Mouse (Mus musculus) stomach, postnatal 0 days (tissue): Measurements from ENCODE around the gene Hexb. TPM values are rescaled to one million over a fixed set of nuclear protein-coding genes. Genes with fewer than 3 reads are reported as not detected.

Experiments
- ATAC-seq: fragments of 200-750 bp; cut with Nextera tagmentation; 2 replicates; pipeline ENCODE4 v1.8.0; 2017; ENCODE audit not compliant: low FRiP score, low TSS enrichment
- DNase-seq: peaks from one replicate; pipeline ENCODE4 v3.0.0-alpha.2; 2016; ENCODE audit warnings: low spot score
- H3K27ac ChIP-seq: fragments of 300-500 bp; sonication (generic); replicated peaks from 2 replicates; pipeline ENCODE4 v1.5.1; 2014; ENCODE audit warnings: mild to moderate bottlenecking, control low read depth
- H3K27me3 ChIP-seq: fragments of 300-500 bp; sonication (generic); 2 replicates; pipeline ENCODE4 v1.6.1; 2014; ENCODE audit warnings: low read length; ENCODE audit not compliant: control insufficient read depth, insufficient read depth
- H3K36me3 ChIP-seq: fragments of 300-500 bp; sonication (generic); 2 replicates; pipeline ENCODE4 v1.6.1; 2014; ENCODE audit warnings: low read length, mixed read lengths; ENCODE audit not compliant: control insufficient read depth, insufficient read depth
- H3K4me1 ChIP-seq: fragments of 300-500 bp; sonication (generic); replicated peaks from 2 replicates; pipeline ENCODE4 v1.6.1; 2014; ENCODE audit warnings: antibody characterized with exemption; ENCODE audit not compliant: control insufficient read depth, insufficient read depth
- H3K4me2 ChIP-seq: fragments of 300-500 bp; sonication (generic); replicated peaks from 2 replicates; pipeline ENCODE4 v1.6.1; 2014; ENCODE audit warnings: low read depth, mild to moderate bottlenecking, control low read depth, moderate library complexity
- H3K4me3 ChIP-seq: fragments of 300-500 bp; sonication (generic); 2 replicates; pipeline ENCODE4 v1.5.1; 2014; ENCODE audit warnings: low read depth, low read length, control low read depth
- H3K9ac ChIP-seq: fragments of 300-500 bp; sonication (generic); 2 replicates; pipeline ENCODE4 v1.6.1; 2014; ENCODE audit warnings: mild to moderate bottlenecking, low read length, control low read depth, mixed read lengths
- H3K9me3 ChIP-seq: fragments of 300-500 bp; sonication (generic); 2 replicates; pipeline ENCODE4 v1.6.1; 2016; ENCODE audit warnings: low read length; ENCODE audit not compliant: control insufficient read depth
- CTCF ChIP-seq: IDR thresholded peaks from 2 replicates; pipeline ENCODE4 v1.5.1; 2016; ENCODE audit warnings: antibody characterized with exemption, low read depth, mild to moderate bottlenecking, moderate library complexity
- EP300 ChIP-seq: optimal IDR thresholded peaks from 2 replicates; pipeline ENCODE3; 2016; ENCODE audit warnings: antibody characterized with exemption
- WGBS: fragments of 180-500 bp; shearing (Covaris S2); extraction: QIAGEN DNeasy Blood & Tissue Kit; methylation state at CpG from one replicate; pipeline ENCODE4 v1.1.7; 2014; 5-methylcytosine and 5-hydroxymethylcytosine counted together
- polyA plus RNA-seq: library from polyadenylated mRNA; unstranded; fragments of >200 nt; fragmentation: Nextera tagmentation; extraction: Ambion mirVana; gene quantifications from 2 replicates; pipeline ENCODE4 v1.2.1, GENCODE M21; 2015

Hexb gene
- polyA plus RNA-seq, 1 experiment from 2014 or later: 27.0 TPM

- no peak overlapping the region for H3K4me2 ChIP-seq
- H3K27ac ChIP-seq: no peak overlapping the region
- H3K4me3 ChIP-seq: no peak overlapping the region
- TF ChIP-seq CTCF (peak; percentile 42), EP300 (no peak)
- no peaks in the 10 kb centered on the region for H3K9me3 ChIP-seq
- ATAC-seq: no peak
- no peak for DNase-seq
- 70% methylated on average over 2 of the region's 2 CpGs for WGBS
- H3K27me3 ChIP-seq: no peaks in the 10 kb centered on the region
- H3K36me3 ChIP-seq: no peaks in the 10 kb centered on the region
- no peak overlapping the region for H3K9ac ChIP-seq
- no peaks in the 10 kb centered on the region for H3K4me1 ChIP-seq
Observed at GRCm38 (mm10) chr13:97233092-97233491, 34.9 kb upstream of the Hexb start.

GRCm38 (mm10) chr13:97230101-97230500 lies 31.9 kb upstream of the Hexb start:
- no peaks in the 10 kb centered on the region for H3K27me3 ChIP-seq
- ATAC-seq (no peak), DNase-seq (no peak)
- H3K4me3 ChIP-seq: no peak overlapping the region
- no peaks in the 10 kb centered on the region for H3K36me3 ChIP-seq
- H3K27ac ChIP-seq: no peak overlapping the region
- 66% methylated on average over 3 of the region's 3 CpGs for WGBS
- H3K4me1 ChIP-seq: no peaks in the 10 kb centered on the region
- H3K9me3 ChIP-seq: no peaks in the 10 kb centered on the region
- no peak overlapping the region for H3K9ac ChIP-seq
- TF ChIP-seq CTCF (no peak), EP300 (no peak)
- no peak overlapping the region for H3K4me2 ChIP-seq

- Histone ChIP-seq H3K4me2 (no peak overlapping the region), H3K9me3 (no peaks in the 10 kb centered on the region), H3K4me3 (no peak overlapping the region), H3K4me1 (no peaks in the 10 kb centered on the region), H3K36me3 (no peaks in the 10 kb centered on the region), H3K9ac (no peak overlapping the region), H3K27ac (no peak overlapping the region), H3K27me3 (no peaks in the 10 kb centered on the region)
- WGBS: 88% methylated on average over 3 of the region's 3 CpGs
- DNase-seq (no peak), ATAC-seq (no peak)
- TF ChIP-seq EP300 (no peak), CTCF (no peak)
Observed at GRCm38 (mm10) chr13:97227795-97228194, 29.6 kb upstream of the Hexb start.

DNA sequence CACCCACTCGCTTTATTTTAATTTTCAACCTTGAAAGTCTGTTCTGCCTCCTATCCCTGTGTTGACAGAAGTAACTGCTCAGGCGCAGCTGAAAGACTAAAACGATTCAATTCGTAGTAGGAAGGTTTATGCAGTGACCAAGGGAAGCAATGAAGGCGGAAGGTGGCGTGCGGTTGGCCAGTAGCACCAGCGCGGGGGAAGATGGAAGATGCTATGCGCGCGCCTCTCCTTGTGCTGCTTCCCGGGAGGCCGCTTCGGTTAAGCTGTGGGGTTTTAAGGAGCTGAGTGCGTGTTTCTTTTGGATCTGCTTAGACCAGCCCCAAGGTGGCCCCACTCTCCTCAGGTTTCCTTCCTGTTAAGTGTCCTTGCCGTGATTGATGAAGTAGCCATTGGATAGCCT lies 27.0 kb upstream of the Hexb start:
- Histone ChIP-seq H3K4me3 (no peak overlapping the region), H3K27me3 (no peaks in the 10 kb centered on the region), H3K9me3 (no peaks in the 10 kb centered on the region), H3K4me2 (no peak overlapping the region; the same call in 1 of the 2 replicates), H3K27ac (no peak overlapping the region), H3K36me3 (no peaks in the 10 kb centered on the region), H3K9ac (no peak overlapping the region), H3K4me1 (no peaks in the 10 kb centered on the region)
- DNase-seq (no peak), ATAC-seq (no peak)
- WGBS: 51% methylated on average over 17 of the region's 17 CpGs
- TF ChIP-seq EP300 (no peak), CTCF (no peak)

DNA sequence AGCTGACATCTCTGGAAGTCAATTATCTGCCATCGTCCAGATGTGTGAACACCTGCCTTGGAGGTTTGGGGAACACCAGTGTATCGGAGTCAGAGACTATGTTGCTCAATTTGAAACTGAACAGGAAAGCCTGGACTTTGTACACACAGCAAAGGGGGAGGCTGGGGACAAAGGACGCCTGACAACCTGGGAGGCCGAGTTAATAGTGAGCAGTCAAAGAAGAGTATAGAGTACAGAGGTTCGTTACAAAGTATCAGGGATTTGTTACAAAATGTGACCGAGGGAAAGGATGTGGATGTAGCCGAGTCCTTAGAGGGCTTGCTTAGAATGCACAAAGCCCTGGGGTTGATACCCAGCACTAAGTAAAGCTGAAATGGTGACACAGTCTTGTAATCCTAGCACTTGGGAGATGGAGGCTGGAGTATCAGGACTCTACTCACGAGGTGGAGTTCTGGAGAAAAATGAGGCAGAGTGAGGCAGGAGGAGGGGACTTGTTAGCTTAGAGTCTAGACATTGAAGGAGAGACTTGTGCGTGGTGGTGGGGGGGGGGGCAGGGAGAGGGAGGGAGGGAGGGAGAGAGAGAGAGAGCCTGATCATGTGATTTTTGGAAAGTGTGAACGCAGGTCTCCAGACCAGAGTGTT lies 26.3 kb upstream of the Hexb start:
- H3K4me1 ChIP-seq: no peaks in the 10 kb centered on the region
- no peak for DNase-seq
- no peak for TF ChIP-seq EP300
- TF ChIP-seq CTCF: no peak
- H3K27me3 ChIP-seq: no peaks in the 10 kb centered on the region
- no peak for ATAC-seq
- H3K36me3 ChIP-seq: no peaks in the 10 kb centered on the region
- no peak overlapping the region for H3K9ac ChIP-seq
- H3K9me3 ChIP-seq: no peaks in the 10 kb centered on the region
- no peak overlapping the region for H3K27ac ChIP-seq
- no peak overlapping the region for H3K4me2 ChIP-seq
- WGBS: 54% methylated on average over 10 of the region's 10 CpGs
- H3K4me3 ChIP-seq: no peak overlapping the region

- no peak overlapping the region for H3K27ac ChIP-seq
- no peak for TF ChIP-seq CTCF
- TF ChIP-seq EP300: no peak
- H3K4me1 ChIP-seq: no peaks in the 10 kb centered on the region
- 76% methylated on average over 8 of the region's 8 CpGs for WGBS
- no peak overlapping the region for H3K9ac ChIP-seq
- no peak overlapping the region for H3K4me3 ChIP-seq
- H3K4me2 ChIP-seq: no peak overlapping the region
- ATAC-seq (no peak), DNase-seq (no peak)
- H3K36me3 ChIP-seq: no peaks in the 10 kb centered on the region
- no peaks in the 10 kb centered on the region for H3K9me3 ChIP-seq
- H3K27me3 ChIP-seq: no peaks in the 10 kb centered on the region
Observed at GRCm38 (mm10) chr13:97223856-97224255, 25.7 kb upstream of the Hexb start.
